Mouse (Mus musculus) left cerebral cortex, postnatal 36 days (tissue): ENCODE data around the gene Sbp. TPM values are rescaled to one million over a fixed set of nuclear protein-coding genes. Genes with fewer than 3 reads are reported as not detected.
A peak's percentile ranks its signal among the peaks of the same experiment; 100 is the strongest.

Experiments
- DNase-seq, 2 experiments: peaks; one replicate each; pipeline ENCODE4 v3.0.0; 2021 to 2022; ENCODE audit warnings: low spot score in 2 of 2, mixed read lengths in 1 of 2
- intact Hi-C: fragments of 180-260 bp; cut with DNase I; formaldehyde crosslinking; loops from one replicate; pipeline ENCODE4 v1.15.1; 2025
- total RNA-seq, 2 experiments: library from RNA; stranded (reverse); gene quantifications; 2 replicates each; pipeline ENCODE4 v1.2.3; 2021

Sbp gene
- total RNA-seq, 2 experiments from 2014 or later: not detected

- DNase-seq: no peak
- intact Hi-C loops: no loop called here
Observed at GRCm38 (mm10) chr17:23984989-23985388, 43.5 kb downstream of the Sbp start.

- intact Hi-C loops: no loop called here
- no peak for DNase-seq
Observed at GRCm38 (mm10) chr17:23989802-23990201, 48.3 kb downstream of the Sbp start.

DNA sequence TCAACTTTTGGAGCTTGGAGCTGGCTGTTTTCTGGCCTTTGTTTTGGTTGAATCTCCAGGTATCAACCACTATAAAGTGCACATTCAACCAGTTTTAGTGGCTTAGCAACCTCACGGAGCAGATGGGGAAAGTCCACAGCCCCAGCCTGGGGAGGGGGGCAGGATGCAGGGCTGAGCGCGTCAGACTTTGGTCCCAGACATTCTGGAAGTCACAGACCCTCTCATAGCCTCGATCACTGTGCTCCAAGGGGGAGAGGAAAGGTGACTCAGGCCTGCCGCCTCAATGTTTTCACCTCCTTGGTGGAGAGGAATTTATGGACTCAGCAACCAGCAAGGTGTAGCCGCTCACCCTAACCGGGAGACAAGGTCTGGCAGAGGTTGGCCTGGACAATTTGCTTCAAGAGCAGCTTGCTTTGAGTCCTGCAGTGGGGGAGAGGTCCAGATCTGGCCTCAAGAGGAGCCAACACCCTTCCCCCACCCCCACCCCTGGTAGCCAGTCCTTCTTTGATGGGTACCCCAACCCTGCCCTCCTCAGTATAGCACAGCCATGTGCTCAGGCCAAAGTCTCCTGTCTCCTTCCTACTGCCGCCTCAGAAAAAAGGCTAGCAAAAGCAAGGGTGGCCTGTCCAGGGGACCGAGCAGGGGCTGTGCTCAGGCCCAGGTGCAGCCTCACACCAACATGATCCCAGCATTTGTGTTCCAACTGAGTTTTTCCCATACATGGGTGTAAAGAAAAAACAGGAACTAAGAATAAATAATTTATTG is 51.5 kb downstream of the Sbp start:
- no peak for DNase-seq
- intact Hi-C loops: no loop called here

DNA sequence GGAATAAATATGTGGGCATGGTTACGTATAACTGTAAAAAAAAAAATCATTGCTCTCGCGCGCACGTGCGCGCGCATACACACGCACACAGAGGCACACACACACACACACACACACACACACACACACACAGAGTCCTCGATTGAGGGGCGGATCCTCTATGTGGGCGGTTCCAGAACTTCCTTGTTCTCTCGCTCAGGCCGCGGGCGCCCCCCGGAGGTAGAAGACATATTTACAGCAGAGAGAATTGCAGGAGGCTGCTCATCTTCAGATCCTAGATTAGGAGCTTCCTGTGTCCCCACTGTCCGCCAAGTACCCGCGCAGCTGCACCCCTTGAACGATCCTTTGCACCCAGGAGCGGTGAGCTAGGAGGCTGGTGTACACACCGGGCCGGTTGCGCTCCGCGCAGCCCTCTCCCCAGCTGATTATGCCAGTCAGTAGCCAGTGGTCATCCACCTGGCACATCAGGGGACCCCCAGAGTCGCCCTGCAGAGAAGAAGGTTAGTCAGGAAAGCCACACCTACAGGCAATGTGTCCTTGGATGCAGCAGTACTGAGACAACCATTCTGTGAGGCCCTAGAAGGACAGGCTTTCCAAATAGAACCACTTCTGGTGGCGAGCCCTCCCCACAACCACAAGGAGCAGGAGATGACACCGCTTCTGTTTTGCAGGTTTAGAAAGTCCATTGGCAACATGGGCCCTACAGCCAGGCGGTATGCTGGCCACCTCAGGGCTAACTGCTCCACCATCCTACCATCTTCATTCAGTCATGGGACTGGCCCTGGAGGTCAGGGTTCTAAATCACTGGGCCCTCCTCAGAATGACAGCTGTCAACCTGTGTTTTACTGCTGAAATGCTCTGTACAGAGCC is 52.3 kb downstream of the Sbp start:
- intact Hi-C loops: no loop called here
- DNase-seq: peak; percentile 88 to 91

GRCm38 (mm10) chr17:23994667-23995066 is 53.2 kb downstream of the Sbp start:
- no peak for DNase-seq
- intact Hi-C loops: no loop called here

Other genes with a start within 250 kb of the Sbp start
- gene 1520401A03Rik, start 218.9 kb upstream of the Sbp start, total RNA-seq: under 1 TPM in 1 of 2 experiments, not detected in 1; 0.10 TPM
- 1 to 10 TPM; 4.1 to 4.7 TPM for gene Pkmyt1, start 215.3 kb upstream of the Sbp start, total RNA-seq
- gene Paqr4, start 200.8 kb upstream of the Sbp start, total RNA-seq: 10 to 100 TPM; 58.7 to 62.9 TPM
- gene Kremen2, start 195.8 kb upstream of the Sbp start, total RNA-seq: under 1 TPM; 0.48 to 0.81 TPM
- 100 to 1,000 TPM; 354 to 411 TPM for gene Flywch1, start 170.1 kb upstream of the Sbp start, total RNA-seq
- 10 to 100 TPM; 11.4 to 16.2 TPM for gene Flywch2, start 155.6 kb upstream of the Sbp start, total RNA-seq
- gene Srrm2, start 151.1 kb upstream of the Sbp start, total RNA-seq: 100 to 1,000 TPM; 420 to 743 TPM
- 100 to 1,000 TPM; 330 to 406 TPM for gene Elob, start 112.5 kb upstream of the Sbp start, total RNA-seq
- not detected for gene Prss33, start 105.6 kb upstream of the Sbp start, total RNA-seq
- not detected for gene Prss32, start 97.8 kb upstream of the Sbp start, total RNA-seq
- 1 to 10 TPM; 1.5 to 1.6 TPM for gene Prss41, start 97.5 kb upstream of the Sbp start, total RNA-seq
- gene Prss21, start 73.6 kb upstream of the Sbp start, total RNA-seq: not detected
- not detected for gene Dcpp1, start 60.8 kb upstream of the Sbp start, total RNA-seq
- gene Dcpp2, start 60.8 kb upstream of the Sbp start, total RNA-seq: not detected
- not detected for gene Dcpp3, start 24.2 kb upstream of the Sbp start, total RNA-seq
- gene Sbpl, start 13.6 kb downstream of the Sbp start, total RNA-seq: not detected
- under 1 TPM; 0.20 to 0.68 TPM for gene Prss30, start 38.9 kb downstream of the Sbp start, total RNA-seq
- gene Prss22, start 56.4 kb downstream of the Sbp start, total RNA-seq: 1 to 10 TPM; 1.2 to 1.8 TPM
- not detected for gene Prss27, start 96.5 kb downstream of the Sbp start, total RNA-seq
- 10 to 100 TPM; 23.6 to 24.8 TPM for gene Kctd5, start 131.8 kb downstream of the Sbp start, total RNA-seq
- 100 to 1,000 TPM; 107 to 110 TPM for gene Pdpk1, start 209.3 kb downstream of the Sbp start, total RNA-seq
- 10 to 100 TPM; 29.1 to 29.5 TPM for gene Amdhd2, start 222.1 kb downstream of the Sbp start, total RNA-seq
- 1,000 to 10,000 TPM; 1,241 to 1,448 TPM for gene Atp6v0c, start 228.0 kb downstream of the Sbp start, total RNA-seq